Mouse (Mus musculus) C2C12 (cell line): ENCODE data around the gene Cux1. TPM values are rescaled to one million over a fixed set of nuclear protein-coding genes. Genes with fewer than 3 reads are reported as not detected.

Source experiments
- H3K27me3 ChIP-seq: one replicate; pipeline ENCODE4 v1.6.1; 2011; ENCODE audit not compliant: control insufficient read depth, insufficient read depth, insufficient read length
- H3K36me3 ChIP-seq: one replicate; pipeline ENCODE4 v1.6.1; 2011; ENCODE audit not compliant: control insufficient read depth, insufficient read depth
- H3K4me3 ChIP-seq: one replicate; pipeline ENCODE4 v1.5.1; 2011; ENCODE audit warnings: mild to moderate bottlenecking, control low read depth; ENCODE audit not compliant: poor library complexity, insufficient read depth, severe bottlenecking
- H3K79me2 ChIP-seq: one replicate; pipeline ENCODE4 v1.6.1; 2011; ENCODE audit not compliant: control insufficient read depth, insufficient read depth
- H3K79me3 ChIP-seq: one replicate; pipeline ENCODE4 v1.6.1; 2011; ENCODE audit warnings: low read depth, control low read depth
- H3ac ChIP-seq: one replicate; pipeline ENCODE3; 2011; ENCODE audit warnings: low read depth; ENCODE audit not compliant: control insufficient read depth, insufficient read length
- CEBPB ChIP-seq: IDR thresholded peaks from one replicate; pipeline ENCODE4 v1.6.1; 2011; ENCODE audit warnings: low read depth, mild to moderate bottlenecking, control low read depth, moderate library complexity
- CTCF ChIP-seq: IDR thresholded peaks from one replicate; pipeline ENCODE4 v1.5.1; 2011; ENCODE audit not compliant: control insufficient read depth, insufficient read depth, insufficient read length
- FOSL1 ChIP-seq: IDR thresholded peaks from one replicate; pipeline ENCODE4 v1.8.0; 2011; ENCODE audit warnings: mild to moderate bottlenecking, low read length; ENCODE audit not compliant: poor library complexity, insufficient read depth, severe bottlenecking
- MAX ChIP-seq: IDR thresholded peaks from one replicate; pipeline ENCODE4 v1.6.1; 2011; ENCODE audit warnings: mild to moderate bottlenecking, control low read depth
- MYOD1 ChIP-seq: IDR thresholded peaks from one replicate; pipeline ENCODE4 v1.6.1; 2011; ENCODE audit warnings: low read depth; ENCODE audit not compliant: control insufficient read depth, insufficient read length
- MYOG ChIP-seq: IDR thresholded peaks from one replicate; pipeline ENCODE4 v1.6.1; 2011; ENCODE audit not compliant: control insufficient read depth, insufficient read length; ENCODE audit errors: extremely low read depth
- USF1 ChIP-seq: IDR thresholded peaks from one replicate; pipeline ENCODE4 v1.6.1; 2011; ENCODE audit warnings: low read depth, mild to moderate bottlenecking, control low read depth, moderate library complexity
- polyA plus RNA-seq: library from polyadenylated mRNA; unstranded; fragments of >200 nt; fragmentation: generic; extraction: Trizol; gene quantifications from one replicate; pipeline ENCODE4 v1.2.1, GENCODE M21; 2012; ENCODE audit warnings: missing spikeins

Gene Cux1
- polyA plus RNA-seq, 1 experiment: 43.9 TPM

GRCm38 (mm10) chr5:136334051-136334450 lies 233.2 kb downstream of the Cux1 start:
- H3K79me2 ChIP-seq: no peaks in the 10 kb centered on the region
- TF ChIP-seq MAX (no peak), MYOG (no peak), FOSL1 (no peak), USF1 (no peak), MYOD1 (no peak), CEBPB (no peak), CTCF (no peak)
- peaks cover 28% of the 10 kb centered on the region for H3K36me3 ChIP-seq
- no peaks in the 10 kb centered on the region for H3K79me3 ChIP-seq
- no peak overlapping the region for H3K4me3 ChIP-seq
- no peaks in the 10 kb centered on the region for H3K27me3 ChIP-seq
- H3ac ChIP-seq: no peak overlapping the region

GRCm38 (mm10) chr5:136332786-136333462 lies 234.4 kb downstream of the Cux1 start:
- Histone ChIP-seq H3ac (no peak overlapping the region), H3K27me3 (no peaks in the 10 kb centered on the region), H3K79me2 (no peaks in the 10 kb centered on the region), H3K79me3 (no peaks in the 10 kb centered on the region), H3K36me3 (peaks cover 30% of the 10 kb centered on the region), H3K4me3 (no peak overlapping the region)
- TF ChIP-seq CTCF (no peak), MAX (no peak), MYOD1 (no peak), FOSL1 (no peak), CEBPB (no peak), MYOG (no peak), USF1 (no peak)

- no peaks in the 10 kb centered on the region for H3K79me3 ChIP-seq
- H3K4me3 ChIP-seq: no peak overlapping the region
- H3K36me3 ChIP-seq: peaks cover 21% of the 10 kb centered on the region
- TF ChIP-seq MAX: no peak
- TF ChIP-seq MYOG: no peak
- TF ChIP-seq CTCF: no peak
- TF ChIP-seq USF1: no peak
- no peak for TF ChIP-seq MYOD1
- no peak for TF ChIP-seq FOSL1
- no peak for TF ChIP-seq CEBPB
- H3ac ChIP-seq: no peak overlapping the region
- no peaks in the 10 kb centered on the region for H3K27me3 ChIP-seq
- no peaks in the 10 kb centered on the region for H3K79me2 ChIP-seq
Observed at GRCm38 (mm10) chr5:136327736-136328135, 239.6 kb downstream of the Cux1 start.

GRCm38 (mm10) chr5:136326626-136327025 lies 240.7 kb downstream of the Cux1 start:
- no peaks in the 10 kb centered on the region for H3K79me2 ChIP-seq
- H3K79me3 ChIP-seq: no peaks in the 10 kb centered on the region
- TF ChIP-seq MYOG: no peak
- TF ChIP-seq USF1: no peak
- no peak for TF ChIP-seq FOSL1
- no peak for TF ChIP-seq MAX
- TF ChIP-seq CEBPB: no peak
- H3K4me3 ChIP-seq: no peak overlapping the region
- H3K36me3 ChIP-seq: peaks cover 23% of the 10 kb centered on the region
- no peak overlapping the region for H3ac ChIP-seq
- no peaks in the 10 kb centered on the region for H3K27me3 ChIP-seq

GRCm38 (mm10) chr5:136324506-136324905 lies 242.8 kb downstream of the Cux1 start:
- Histone ChIP-seq H3K27me3 (no peaks in the 10 kb centered on the region), H3ac (no peak overlapping the region), H3K4me3 (no peak overlapping the region), H3K36me3 (peaks cover 23% of the 10 kb centered on the region), H3K79me2 (no peaks in the 10 kb centered on the region), H3K79me3 (no peaks in the 10 kb centered on the region)
- TF ChIP-seq MYOD1: no peak
- no peak for TF ChIP-seq FOSL1
- no peak for TF ChIP-seq USF1
- TF ChIP-seq MYOG: no peak
- no peak for TF ChIP-seq CTCF
- TF ChIP-seq MAX: no peak
- TF ChIP-seq CEBPB: no peak

- H3K36me3 ChIP-seq: peaks cover 14% of the 10 kb centered on the region
- no peaks in the 10 kb centered on the region for H3K79me2 ChIP-seq
- no peak overlapping the region for H3K4me3 ChIP-seq
- H3K27me3 ChIP-seq: no peaks in the 10 kb centered on the region
- H3ac ChIP-seq: no peak overlapping the region
- no peak for TF ChIP-seq CEBPB
- TF ChIP-seq FOSL1: no peak
- no peak for TF ChIP-seq MYOD1
- no peak for TF ChIP-seq USF1
- TF ChIP-seq MYOG: no peak
- no peak for TF ChIP-seq MAX
- TF ChIP-seq CTCF: no peak
- no peaks in the 10 kb centered on the region for H3K79me3 ChIP-seq
Observed at GRCm38 (mm10) chr5:136321378-136321777, 245.9 kb downstream of the Cux1 start.
